Mouse (Mus musculus): ENCODE measurements around the gene Ube2r2.

DNA sequence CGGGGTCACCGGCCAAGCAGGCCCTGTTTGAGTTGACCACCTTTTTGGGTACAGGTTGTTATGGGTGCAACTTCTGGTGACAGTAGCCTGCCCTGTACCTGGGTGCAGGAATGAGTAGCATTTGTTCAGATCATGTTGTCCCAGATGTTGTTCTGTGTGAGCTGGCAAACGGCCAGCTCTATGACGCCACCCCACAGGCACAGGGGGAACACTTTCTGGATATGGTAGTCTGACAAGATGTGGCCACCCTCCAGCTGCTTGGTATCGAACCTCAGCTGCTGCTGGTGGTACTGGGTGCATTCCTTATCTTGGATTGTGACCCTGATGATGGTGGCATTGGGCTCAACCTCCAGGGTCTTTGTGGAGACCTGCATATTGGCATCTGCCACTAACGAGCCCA is 3.1 kb upstream of the Ube2r2 start:
- TF ChIP-seq CTCF (IDR thresholded peaks at IDR 0.05; ENCODE audit: control insufficient read depth, insufficient read depth, low read length) (no peak), POLR2A (IDR thresholded peaks at IDR 0.05; ENCODE audit: borderline replicate concordance, control insufficient read depth, low read depth, low read length) (no peak)
